Mouse (Mus musculus) MEL (cell line): ENCODE data around the gene Nme7. TPM values are rescaled to one million over a fixed set of nuclear protein-coding genes. Genes with fewer than 3 reads are reported as not detected.

Experiments used
- DNase-seq: peaks from one replicate; pipeline ENCODE4 v3.0.0; 2011; ENCODE audit warnings: low read depth, low spot score
- H3K27ac ChIP-seq: 2 replicates; pipeline ENCODE4 v1.5.1; 2012; ENCODE audit warnings: low read depth, mild to moderate bottlenecking, control low read depth, low read length, moderate library complexity; ENCODE audit not compliant: control insufficient read depth
- H3K27me3 ChIP-seq, 2 experiments: fragments of 150-350 bp in 1 of 2; sonication (generic) in 1 of 2; 2 replicates each; pipeline ENCODE4 v1.6.1; 2012; ENCODE audit warnings: low read length in 2 of 2, mild to moderate bottlenecking in 2 of 2, improper control_type of control experiment in 1 of 2, moderate library complexity in 1 of 2; ENCODE audit not compliant: insufficient read depth in 2 of 2, control insufficient read depth in 1 of 2
- H3K36me3 ChIP-seq, 2 experiments: 2 replicates each; pipeline ENCODE4 v1.6.1; 2012 to 2014; ENCODE audit warnings: low read length in 2 of 2, improper control_type of control experiment in 1 of 2, inconsistent platforms in 1 of 2, mild to moderate bottlenecking in 1 of 2; ENCODE audit not compliant: insufficient read depth in 2 of 2, control insufficient read depth in 1 of 2
- H3K4me1 ChIP-seq, 2 experiments: fragments of 150-350 bp in 1 of 2; sonication (generic) in 1 of 2; 2 replicates each; pipeline ENCODE4 v1.6.1; 2012; ENCODE audit warnings: low read length in 2 of 2, improper control_type of control experiment in 1 of 2, mild to moderate bottlenecking in 1 of 2; ENCODE audit not compliant: insufficient read depth in 2 of 2, control insufficient read depth in 1 of 2
- H3K4me3 ChIP-seq, 2 experiments: fragments of 150-350 bp in 1 of 2; sonication (generic) in 1 of 2; 2 replicates each; pipeline ENCODE4 v1.5.1; 2012; ENCODE audit warnings: low read depth in 2 of 2, low read length in 2 of 2, mild to moderate bottlenecking in 2 of 2, moderate library complexity in 2 of 2, control low read depth in 1 of 2, improper control_type of control experiment in 1 of 2; ENCODE audit not compliant: control insufficient read depth in 1 of 2, insufficient read depth in 1 of 2
- H3K79me2 ChIP-seq: 2 replicates; pipeline ENCODE4 v1.6.1; 2012; ENCODE audit warnings: mild to moderate bottlenecking, low read length, moderate library complexity; ENCODE audit not compliant: control insufficient read depth, poor library complexity, insufficient read depth
- H3K9ac ChIP-seq: 2 replicates; pipeline ENCODE4 v1.6.1; 2012; ENCODE audit warnings: low read depth, mild to moderate bottlenecking, control low read depth, low read length, moderate library complexity; ENCODE audit not compliant: control insufficient read depth, poor library complexity, severe bottlenecking
- H3K9me3 ChIP-seq: fragments of 150-350 bp; sonication (generic); replicated peaks from 2 replicates; pipeline ENCODE4 v1.6.1; 2012; ENCODE audit warnings: mild to moderate bottlenecking, low read length, improper control_type of control experiment, moderate library complexity; ENCODE audit not compliant: insufficient read depth
- BHLHE40 ChIP-seq: IDR thresholded peaks from 2 replicates; pipeline ENCODE4 v1.6.1; 2012; ENCODE audit warnings: low read depth, mild to moderate bottlenecking, inconsistent platforms, low read length, improper control_type of control experiment, borderline replicate concordance
- CHD2 ChIP-seq: IDR thresholded peaks from 2 replicates; pipeline ENCODE4 v1.6.1; 2011; ENCODE audit warnings: low read length, improper control_type of control experiment
- E2F4 ChIP-seq: IDR thresholded peaks from 2 replicates; pipeline ENCODE4 v1.6.1; 2011; ENCODE audit warnings: low read depth, low read length, improper control_type of control experiment, borderline replicate concordance
- EP300 ChIP-seq, 2 experiments: IDR thresholded peaks; 2 replicates each; pipeline ENCODE4 v1.6.1; 2011; ENCODE audit warnings: improper control_type of control experiment in 2 of 2, low read length in 2 of 2, low read depth in 1 of 2, mild to moderate bottlenecking in 1 of 2
- GABPA ChIP-seq: IDR thresholded peaks from 2 replicates; pipeline ENCODE4 v1.6.1; 2012; ENCODE audit warnings: low read depth, mild to moderate bottlenecking, inconsistent platforms, low read length, improper control_type of control experiment, moderate library complexity
- GATA1 ChIP-seq: IDR thresholded peaks from 2 replicates; pipeline ENCODE4 v1.6.1; 2011; ENCODE audit warnings: low read depth, low read length, improper control_type of control experiment
- MAFK ChIP-seq: IDR thresholded peaks from 2 replicates; pipeline ENCODE4 v1.6.1; 2011; ENCODE audit warnings: low read depth, mild to moderate bottlenecking, low read length, improper control_type of control experiment, borderline replicate concordance
- MXI1 ChIP-seq: IDR thresholded peaks from 2 replicates; pipeline ENCODE4 v1.6.1; 2011; ENCODE audit warnings: mild to moderate bottlenecking, low read depth, low read length, improper control_type of control experiment
- MYC ChIP-seq: IDR thresholded peaks from 2 replicates; pipeline ENCODE4 v1.6.1; 2011; ENCODE audit warnings: low read depth, mild to moderate bottlenecking, low read length, improper control_type of control experiment, moderate library complexity
- NRF1 ChIP-seq: IDR thresholded peaks from 2 replicates; pipeline ENCODE4 v1.6.1; 2014; ENCODE audit warnings: low read depth, mild to moderate bottlenecking, inconsistent platforms, low read length, improper control_type of control experiment, moderate library complexity; ENCODE audit not compliant: poor library complexity, insufficient read depth, severe bottlenecking
- POLR2AphosphoS2 ChIP-seq: IDR thresholded peaks from 2 replicates; pipeline ENCODE4 v1.6.1; 2011; ENCODE audit warnings: low read length, improper control_type of control experiment
- RCOR1 ChIP-seq: IDR thresholded peaks from 2 replicates; pipeline ENCODE4 v1.6.1; 2012; ENCODE audit warnings: low read depth, mild to moderate bottlenecking, inconsistent platforms, low read length, improper control_type of control experiment
- SMC3 ChIP-seq: IDR thresholded peaks from 2 replicates; pipeline ENCODE4 v1.6.1; 2011; ENCODE audit warnings: low read depth, low read length, improper control_type of control experiment
- TAL1 ChIP-seq: IDR thresholded peaks from 2 replicates; pipeline ENCODE4 v1.6.1; 2012; ENCODE audit warnings: mild to moderate bottlenecking, inconsistent platforms, low read length, moderate library complexity, mixed read lengths
- TCF12 ChIP-seq: IDR thresholded peaks from 2 replicates; pipeline ENCODE4 v1.6.1; 2014; ENCODE audit warnings: low read depth, mild to moderate bottlenecking, inconsistent platforms, low read length, improper control_type of control experiment, moderate library complexity
- USF1 ChIP-seq: IDR thresholded peaks from 2 replicates; pipeline ENCODE4 v1.6.1; 2014; ENCODE audit warnings: low read depth, mild to moderate bottlenecking, inconsistent platforms, low read length, improper control_type of control experiment, moderate library complexity
- USF2 ChIP-seq, 2 experiments: IDR thresholded peaks; 2 replicates each; pipeline ENCODE4 v1.6.1; 2011 to 2012; ENCODE audit warnings: improper control_type of control experiment in 2 of 2, low read length in 2 of 2, borderline replicate concordance in 1 of 2, inconsistent platforms in 1 of 2, low read depth in 1 of 2, mild to moderate bottlenecking in 1 of 2; ENCODE audit not compliant: insufficient read depth in 1 of 2
- ZKSCAN1 ChIP-seq: IDR thresholded peaks from 2 replicates; pipeline ENCODE4 v1.6.1; 2012; ENCODE audit warnings: low read depth, mild to moderate bottlenecking, inconsistent platforms, low read length, improper control_type of control experiment, moderate library complexity
- ZNF384 ChIP-seq: IDR thresholded peaks from 2 replicates; pipeline ENCODE4 v1.6.1; 2012; ENCODE audit warnings: low read depth, mild to moderate bottlenecking, inconsistent platforms, low read length, improper control_type of control experiment
- polyA plus RNA-seq, 2 experiments: library from polyadenylated mRNA; stranded (reverse) in 1 of 2; unstranded in 1 of 2; fragments of >175 nt in 1 of 2; fragments of >200 nt in 1 of 2; gene quantifications; 2 replicates each; pipeline versions ENCODE4 v1.2.1 to v1.2.4; 2012; ENCODE audit warnings: low replicate concordance in 2 of 2, low read depth in 1 of 2; ENCODE audit not compliant: insufficient read length in 2 of 2, insufficient read depth in 1 of 2, missing spikeins in 1 of 2
- total RNA-seq: library from RNA; depleted of rRNA; stranded (reverse); fragments of 300-350 nt; gene quantifications from 2 replicates; pipeline ENCODE4 v1.2.3, GENCODE M21; 2012

Gene Nme7
- total and polyA plus RNA-seq, 3 experiments: 23.2 to 27.6 TPM; not detected in 1

DNA sequence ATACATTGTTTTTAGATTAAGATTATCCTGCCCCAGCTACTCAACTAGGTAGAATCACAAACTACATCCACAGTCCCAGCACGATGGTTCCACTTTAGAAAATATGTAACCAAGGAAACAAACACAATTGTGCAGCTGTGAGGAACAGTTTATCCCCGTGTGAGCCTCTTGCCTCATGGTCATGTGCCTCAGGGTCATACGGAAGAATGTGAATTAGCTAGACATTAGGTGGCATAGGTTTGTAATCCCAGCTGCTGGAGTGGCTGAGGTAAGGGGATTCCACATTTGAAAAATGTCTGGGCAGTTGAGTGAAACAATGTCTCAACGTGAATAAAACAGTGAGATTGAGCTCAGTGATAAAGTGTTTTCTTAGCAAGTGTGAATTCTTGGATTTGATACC, 93.8 kb downstream of the Nme7 start:
- Histone ChIP-seq H3K9ac (no peak overlapping the region), H3K27me3 (no peaks in the 10 kb centered on the region), H3K9me3 (no peaks in the 10 kb centered on the region), H3K36me3 (no peaks in the 10 kb centered on the region), H3K4me1 (no peaks in the 10 kb centered on the region), H3K79me2 (no peaks in the 10 kb centered on the region), H3K4me3 (no peak overlapping the region), H3K27ac (no peak overlapping the region)
- TF ChIP-seq EP300 (IDR thresholded peaks at IDR 0.05; ENCODE audit: low read depth in 1 of 2, low read length in 2 of 2): no peak
- no peak for TF ChIP-seq E2F4
- no peak for TF ChIP-seq NRF1
- TF ChIP-seq CHD2: no peak
- no peak for TF ChIP-seq USF1
- no peak for TF ChIP-seq ZNF384
- no peak for TF ChIP-seq MYC
- no peak for TF ChIP-seq TAL1
- no peak for TF ChIP-seq TCF12
- no peak for TF ChIP-seq POLR2AphosphoS2
- TF ChIP-seq GABPA: no peak
- no peak for TF ChIP-seq RCOR1
- TF ChIP-seq SMC3: no peak
- no peak for TF ChIP-seq ZKSCAN1
- no peak for TF ChIP-seq BHLHE40
- TF ChIP-seq USF2 (IDR thresholded peaks at IDR 0.05; ENCODE audit: borderline replicate concordance in 1 of 2, insufficient read depth in 1 of 2, low read depth in 1 of 2, low read length in 2 of 2): no peak
- TF ChIP-seq MXI1: no peak
- no peak for TF ChIP-seq MAFK
- DNase-seq: no peak

DNA sequence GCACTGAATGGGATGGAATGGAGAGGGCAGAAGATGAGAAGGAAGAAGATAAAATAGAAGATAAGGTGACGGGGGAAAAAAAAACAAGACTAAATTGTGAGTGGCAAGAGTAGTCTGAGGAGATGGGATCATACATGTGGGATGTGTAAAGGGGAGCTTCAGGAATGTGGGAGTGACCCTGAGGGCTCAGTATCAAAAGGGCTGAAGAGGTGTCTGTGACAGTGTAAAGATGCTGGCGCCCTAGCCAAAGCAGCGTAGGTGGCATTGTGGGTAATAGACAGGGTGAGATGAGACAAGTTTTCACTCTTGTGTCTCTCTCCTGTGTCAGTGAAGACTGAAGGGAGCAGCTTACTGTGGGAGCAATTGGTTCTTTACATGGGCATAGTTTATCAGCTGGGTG, 95.7 kb downstream of the Nme7 start:
- Histone ChIP-seq H3K79me2 (no peaks in the 10 kb centered on the region), H3K9ac (no peak overlapping the region), H3K4me3 (no peak overlapping the region), H3K27me3 (no peaks in the 10 kb centered on the region), H3K4me1 (no peaks in the 10 kb centered on the region), H3K36me3 (no peaks in the 10 kb centered on the region), H3K27ac (no peak overlapping the region), H3K9me3 (no peaks in the 10 kb centered on the region)
- no peak for DNase-seq
- no peak for TF ChIP-seq GATA1
- TF ChIP-seq TCF12: no peak
